Mouse (Mus musculus): ENCODE measurements around the gene Olfr1475.
"Not testable (repeated sequence)": the region's sequence is repeated elsewhere in the genome, so short reads cannot be mapped to it uniquely, and the experiment has no call there.

Gene Olfr1475

GRCm38 (mm10) chr19:13480096-13480495 lies at the start of gene Olfr1475:
Olfr1475 (minus strand) TSS chr19:13480196.
- DNase-seq (ENCODE audit: extremely low spot score, low spot score) = no peak

GRCm38 (mm10) chr19:13527613-13528012 lies 47.6 kb upstream of the Olfr1475 start, which contains the start of gene Olfr1480:
Olfr1480 (plus strand) TSS chr19:13527913.
- DNase-seq (ENCODE audit: extremely low spot score, low spot score) = no peak

- DNase-seq (ENCODE audit: extremely low spot score, low spot score) = no peak
These were observed 20.2 kb upstream of the Olfr1475 start, which contains the start of gene Olfr1477 for GRCm38 (mm10) chr19:13500246-13500645. Olfr1477 (plus strand) TSS chr19:13500546.

GRCm38 (mm10) chr19:13469265-13469664 lies 10.7 kb downstream of the Olfr1475 start, which contains the start of gene Olfr1474:
Olfr1474 (plus strand) TSS chr19:13469565.
- not testable (repeated sequence) for DNase-seq (ENCODE audit: extremely low spot score, low spot score)

GRCm38 (mm10) chr19:13455986-13456385 lies 24.0 kb downstream of the Olfr1475 start, which contains the start of gene Olfr1472:
Olfr1472 (minus strand) TSS chr19:13456086.
- DNase-seq (ENCODE audit: extremely low spot score, low spot score) = no peak

- DNase-seq (ENCODE audit: extremely low spot score, low spot score) = not testable (repeated sequence)
These were observed 36.9 kb downstream of the Olfr1475 start, which contains the start of gene Olfr1471 for GRCm38 (mm10) chr19:13443109-13443508. Olfr1471 (plus strand) TSS chr19:13443409.
